Mouse (Mus musculus): Measurements from ENCODE around the gene Rtel1. TPM values are rescaled to one million over a fixed set of nuclear protein-coding genes. Genes with fewer than 3 reads are reported as not detected.

The Rtel1 gene
- polyA plus RNA-seq, 1 experiment, result 45.8 TPM

- Histone ChIP-seq H3K36me3 (ENCODE audit: control insufficient read depth, insufficient read depth) (peaks cover 34% of the 10 kb centered on the region), H3K27me3 (ENCODE audit: control insufficient read depth, insufficient read depth, insufficient read length) (no peaks in the 10 kb centered on the region), H3K4me3 (ENCODE audit: insufficient read depth, poor library complexity, severe bottlenecking) (no peak overlapping the region), H3K79me2 (ENCODE audit: control insufficient read depth, insufficient read depth) (peaks cover 51% of the 10 kb centered on the region), H3K79me3 (ENCODE audit: low read depth) (peaks cover 30% of the 10 kb centered on the region), H3ac (ENCODE audit: control insufficient read depth, insufficient read length, low read depth) (no peak overlapping the region)
- TF ChIP-seq MYOD1 (IDR thresholded peaks at IDR 0.05; ENCODE audit: control insufficient read depth, insufficient read length, low read depth), result no peak
- TF ChIP-seq FOSL1 (IDR thresholded peaks at IDR 0.05; ENCODE audit: insufficient read depth, low read length, poor library complexity, severe bottlenecking), result no peak
- TF ChIP-seq MAX (IDR thresholded peaks at IDR 0.05), result no peak
- TF ChIP-seq USF1 (IDR thresholded peaks at IDR 0.05; ENCODE audit: low read depth), result no peak
- TF ChIP-seq MYOG (IDR thresholded peaks at IDR 0.05; ENCODE audit: control insufficient read depth, extremely low read depth, insufficient read length), result no peak
- no peak for TF ChIP-seq CEBPB (IDR thresholded peaks at IDR 0.05; ENCODE audit: low read depth)
- TF ChIP-seq CTCF (IDR thresholded peaks at IDR 0.05; ENCODE audit: control insufficient read depth, insufficient read depth, insufficient read length), result no peak
Observed at GRCm38 (mm10) chr2:181378701-181379100, 59.2 kb downstream of the Rtel1 start.

GRCm38 (mm10) chr2:181379778-181380177, 60.2 kb downstream of the Rtel1 start, which contains the start of gene Lime1:
Gene Lime1, plus strand, starts transcription at chr2:181380078.
- peaks cover 34% of the 10 kb centered on the region for H3K36me3 ChIP-seq (ENCODE audit: control insufficient read depth, insufficient read depth)
- no peaks in the 10 kb centered on the region for H3K27me3 ChIP-seq (ENCODE audit: control insufficient read depth, insufficient read depth, insufficient read length)
- no peak for TF ChIP-seq MYOD1 (IDR thresholded peaks at IDR 0.05; ENCODE audit: control insufficient read depth, insufficient read length, low read depth)
- no peak for TF ChIP-seq MYOG (IDR thresholded peaks at IDR 0.05; ENCODE audit: control insufficient read depth, extremely low read depth, insufficient read length)
- no peak for TF ChIP-seq MAX (IDR thresholded peaks at IDR 0.05)
- TF ChIP-seq CEBPB (IDR thresholded peaks at IDR 0.05; ENCODE audit: low read depth), result no peak
- H3K79me3 ChIP-seq (ENCODE audit: low read depth), result peaks cover 22% of the 10 kb centered on the region
- peaks cover 40% of the 10 kb centered on the region for H3K79me2 ChIP-seq (ENCODE audit: control insufficient read depth, insufficient read depth)
- no peak within 1 kb of the TSS for H3K4me3 ChIP-seq (ENCODE audit: insufficient read depth, poor library complexity, severe bottlenecking)
- no peak within 1 kb of the TSS for H3ac ChIP-seq (ENCODE audit: control insufficient read depth, insufficient read length, low read depth)

DNA sequence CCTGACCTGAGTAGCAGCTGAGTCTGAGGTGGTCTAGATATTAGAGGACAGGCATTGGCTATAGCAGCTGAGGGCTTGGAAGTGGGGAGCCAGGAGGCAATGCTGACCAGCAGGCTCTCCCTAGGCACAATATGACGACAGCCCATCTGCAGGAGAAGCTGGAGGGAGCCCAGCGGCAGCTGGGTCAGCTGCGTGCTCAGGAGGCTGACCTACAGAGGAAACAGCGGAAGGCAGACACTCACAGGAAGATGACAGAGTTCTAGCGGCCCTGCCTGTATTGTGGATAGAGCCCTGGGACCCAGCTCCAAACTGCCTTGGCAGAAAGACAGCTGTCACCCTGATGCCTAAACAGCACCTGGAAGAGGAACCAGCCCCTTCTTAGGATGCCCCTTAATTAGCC, 60.7 kb downstream of the Rtel1 start:
- peaks cover 34% of the 10 kb centered on the region for H3K36me3 ChIP-seq (ENCODE audit: control insufficient read depth, insufficient read depth)
- peaks cover 35% of the 10 kb centered on the region for H3K79me2 ChIP-seq (ENCODE audit: control insufficient read depth, insufficient read depth)
- no peaks in the 10 kb centered on the region for H3K27me3 ChIP-seq (ENCODE audit: control insufficient read depth, insufficient read depth, insufficient read length)
- peaks cover 17% of the 10 kb centered on the region for H3K79me3 ChIP-seq (ENCODE audit: low read depth)
- H3ac ChIP-seq (ENCODE audit: control insufficient read depth, insufficient read length, low read depth), result no peak overlapping the region
- TF ChIP-seq MAX (IDR thresholded peaks at IDR 0.05), result no peak
- no peak for TF ChIP-seq MYOD1 (IDR thresholded peaks at IDR 0.05; ENCODE audit: control insufficient read depth, insufficient read length, low read depth)
- no peak for TF ChIP-seq CTCF (IDR thresholded peaks at IDR 0.05; ENCODE audit: control insufficient read depth, insufficient read depth, insufficient read length)
- TF ChIP-seq MYOG (IDR thresholded peaks at IDR 0.05; ENCODE audit: control insufficient read depth, extremely low read depth, insufficient read length), result no peak
- TF ChIP-seq CEBPB (IDR thresholded peaks at IDR 0.05; ENCODE audit: low read depth), result no peak
- TF ChIP-seq FOSL1 (IDR thresholded peaks at IDR 0.05; ENCODE audit: insufficient read depth, low read length, poor library complexity, severe bottlenecking), result no peak
- TF ChIP-seq USF1 (IDR thresholded peaks at IDR 0.05; ENCODE audit: low read depth), result no peak
- no peak overlapping the region for H3K4me3 ChIP-seq (ENCODE audit: insufficient read depth, poor library complexity, severe bottlenecking)

DNA sequence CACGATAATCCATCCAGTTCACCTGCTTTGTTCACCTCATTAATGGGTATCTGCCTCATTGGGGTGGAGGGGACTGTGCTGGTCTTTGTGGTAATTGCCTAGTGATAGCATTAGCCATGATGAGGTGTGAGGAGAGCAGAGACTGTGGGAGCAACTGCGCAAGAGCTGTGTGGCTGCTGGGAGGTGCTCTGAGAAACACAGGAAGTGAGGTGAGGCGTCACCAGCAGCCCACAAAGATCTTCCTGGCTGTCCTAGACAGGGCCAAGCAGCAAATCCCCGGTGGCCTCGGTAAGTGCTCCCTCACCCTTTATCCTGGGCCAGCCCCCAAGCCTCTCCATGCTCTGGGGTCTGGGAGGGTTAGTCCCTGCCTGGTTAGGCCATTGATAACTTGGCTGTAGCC, 61.6 kb downstream of the Rtel1 start:
- Histone ChIP-seq H3K79me3 (ENCODE audit: low read depth) (peaks cover 11% of the 10 kb centered on the region), H3ac (ENCODE audit: control insufficient read depth, insufficient read length, low read depth) (no peak overlapping the region), H3K27me3 (ENCODE audit: control insufficient read depth, insufficient read depth, insufficient read length) (no peaks in the 10 kb centered on the region), H3K79me2 (ENCODE audit: control insufficient read depth, insufficient read depth) (peaks cover 27% of the 10 kb centered on the region), H3K36me3 (ENCODE audit: control insufficient read depth, insufficient read depth) (peaks cover 34% of the 10 kb centered on the region), H3K4me3 (ENCODE audit: insufficient read depth, poor library complexity, severe bottlenecking) (no peak overlapping the region)
- TF ChIP-seq MYOG (IDR thresholded peaks at IDR 0.05; ENCODE audit: control insufficient read depth, extremely low read depth, insufficient read length) (no peak), FOSL1 (IDR thresholded peaks at IDR 0.05; ENCODE audit: insufficient read depth, low read length, poor library complexity, severe bottlenecking) (no peak), MYOD1 (IDR thresholded peaks at IDR 0.05; ENCODE audit: control insufficient read depth, insufficient read length, low read depth) (no peak), CTCF (IDR thresholded peaks at IDR 0.05; ENCODE audit: control insufficient read depth, insufficient read depth, insufficient read length) (no peak), CEBPB (IDR thresholded peaks at IDR 0.05; ENCODE audit: low read depth) (no peak), MAX (IDR thresholded peaks at IDR 0.05) (no peak), USF1 (IDR thresholded peaks at IDR 0.05; ENCODE audit: low read depth) (no peak)

- Histone ChIP-seq H3K27me3 (ENCODE audit: control insufficient read depth, insufficient read depth, insufficient read length) (no peaks in the 10 kb centered on the region), H3K36me3 (ENCODE audit: control insufficient read depth, insufficient read depth) (peaks cover 41% of the 10 kb centered on the region), H3K79me2 (ENCODE audit: control insufficient read depth, insufficient read depth) (peaks cover 20% of the 10 kb centered on the region), H3K79me3 (ENCODE audit: low read depth) (peaks cover 6% of the 10 kb centered on the region), H3ac (ENCODE audit: control insufficient read depth, insufficient read length, low read depth) (no peak overlapping the region), H3K4me3 (ENCODE audit: insufficient read depth, poor library complexity, severe bottlenecking) (no peak overlapping the region)
- no peak for TF ChIP-seq MYOD1 (IDR thresholded peaks at IDR 0.05; ENCODE audit: control insufficient read depth, insufficient read length, low read depth)
- no peak for TF ChIP-seq CEBPB (IDR thresholded peaks at IDR 0.05; ENCODE audit: low read depth)
- no peak for TF ChIP-seq USF1 (IDR thresholded peaks at IDR 0.05; ENCODE audit: low read depth)
- no peak for TF ChIP-seq MAX (IDR thresholded peaks at IDR 0.05)
- no peak for TF ChIP-seq CTCF (IDR thresholded peaks at IDR 0.05; ENCODE audit: control insufficient read depth, insufficient read depth, insufficient read length)
- no peak for TF ChIP-seq MYOG (IDR thresholded peaks at IDR 0.05; ENCODE audit: control insufficient read depth, extremely low read depth, insufficient read length)
Observed at GRCm38 (mm10) chr2:181381631-181382306, 62.2 kb downstream of the Rtel1 start.

GRCm38 (mm10) chr2:181384463-181384862, 64.9 kb downstream of the Rtel1 start:
- Histone ChIP-seq H3K79me3 (ENCODE audit: low read depth) (no peaks in the 10 kb centered on the region), H3K36me3 (ENCODE audit: control insufficient read depth, insufficient read depth) (peaks cover 37% of the 10 kb centered on the region), H3K79me2 (ENCODE audit: control insufficient read depth, insufficient read depth) (no peaks in the 10 kb centered on the region), H3K27me3 (ENCODE audit: control insufficient read depth, insufficient read depth, insufficient read length) (no peaks in the 10 kb centered on the region), H3ac (ENCODE audit: control insufficient read depth, insufficient read length, low read depth) (no peak overlapping the region), H3K4me3 (ENCODE audit: insufficient read depth, poor library complexity, severe bottlenecking) (no peak overlapping the region)
- TF ChIP-seq USF1 (IDR thresholded peaks at IDR 0.05; ENCODE audit: low read depth) (no peak), MAX (IDR thresholded peaks at IDR 0.05) (no peak), CTCF (IDR thresholded peaks at IDR 0.05; ENCODE audit: control insufficient read depth, insufficient read depth, insufficient read length) (no peak), MYOD1 (IDR thresholded peaks at IDR 0.05; ENCODE audit: control insufficient read depth, insufficient read length, low read depth) (no peak), FOSL1 (IDR thresholded peaks at IDR 0.05; ENCODE audit: insufficient read depth, low read length, poor library complexity, severe bottlenecking) (no peak), MYOG (IDR thresholded peaks at IDR 0.05; ENCODE audit: control insufficient read depth, extremely low read depth, insufficient read length) (no peak), CEBPB (IDR thresholded peaks at IDR 0.05; ENCODE audit: low read depth) (no peak)
